Mouse (Mus musculus): Measurements from ENCODE around the gene Dppa5a. TPM values are rescaled to one million over a fixed set of nuclear protein-coding genes. Genes with fewer than 3 reads are reported as not detected.

Gene Dppa5a
- polyA plus RNA-seq, 1 experiment from 2014 or later: not detected

GRCm38 (mm10) chr9:78386947-78387346 is 19.0 kb upstream of the Dppa5a start:
- no peak overlapping the region for H3K27ac ChIP-seq (ENCODE audit: low read depth, low read length)
- WGBS: 86% methylated on average over 7 of the region's 7 CpGs
- H3K9ac ChIP-seq (ENCODE audit: low read depth, low read length): no peak overlapping the region
- no peaks in the 10 kb centered on the region for H3K27me3 ChIP-seq (ENCODE audit: control insufficient read depth, insufficient read depth, low read length)
- H3K4me3 ChIP-seq (ENCODE audit: low read length): no peak overlapping the region
- H3K36me3 ChIP-seq (ENCODE audit: control insufficient read depth, insufficient read depth, low read length): no peaks in the 10 kb centered on the region
- H3K4me2 ChIP-seq (replicated peaks; ENCODE audit: low read depth, low read length): no peak overlapping the region
- no peak for ATAC-seq (ENCODE audit: low FRiP score, low TSS enrichment)
- no peaks in the 10 kb centered on the region for H3K4me1 ChIP-seq (ENCODE audit: control insufficient read depth, insufficient read depth, low read length)
- H3K9me3 ChIP-seq (ENCODE audit: control insufficient read depth, low read length): no peaks in the 10 kb centered on the region

- no peak overlapping the region for H3K9ac ChIP-seq (ENCODE audit: low read depth, low read length)
- H3K27me3 ChIP-seq (ENCODE audit: control insufficient read depth, insufficient read depth, low read length): no peaks in the 10 kb centered on the region
- H3K4me1 ChIP-seq (ENCODE audit: control insufficient read depth, insufficient read depth, low read length): no peaks in the 10 kb centered on the region
- H3K27ac ChIP-seq (ENCODE audit: low read depth, low read length): no peak overlapping the region
- no peaks in the 10 kb centered on the region for H3K36me3 ChIP-seq (ENCODE audit: control insufficient read depth, insufficient read depth, low read length)
- H3K4me2 ChIP-seq (replicated peaks; ENCODE audit: low read depth, low read length): no peak overlapping the region
- ATAC-seq (ENCODE audit: low FRiP score, low TSS enrichment): no peak
- H3K4me3 ChIP-seq (ENCODE audit: low read length): no peak overlapping the region
- WGBS: 44% methylated on average over 3 of the region's 3 CpGs
- no peaks in the 10 kb centered on the region for H3K9me3 ChIP-seq (ENCODE audit: control insufficient read depth, low read length)
Observed at GRCm38 (mm10) chr9:78385893-78386292, 17.9 kb upstream of the Dppa5a start.

GRCm38 (mm10) chr9:78378113-78378785 is 10.3 kb upstream of the Dppa5a start, which contains the start of gene Ooep:
Gene Ooep (minus strand): TSS chr9:78378725.
- 4% methylated on average over 21 of the region's 23 CpGs for WGBS
- Histone ChIP-seq H3K4me3 (ENCODE audit: low read length) (peak within 1 kb of the TSS; percentile 32), H3K4me2 (replicated peaks; ENCODE audit: low read depth, low read length) (peak within 1 kb of the TSS; percentile 51), H3K27me3 (ENCODE audit: control insufficient read depth, insufficient read depth, low read length) (peaks cover 8% of the 10 kb centered on the region; the same call in 1 of the 2 replicates), H3K9me3 (ENCODE audit: control insufficient read depth, low read length) (no peaks in the 10 kb centered on the region), H3K9ac (ENCODE audit: low read depth, low read length) (peak within 1 kb of the TSS; percentile 52; the same call in 1 of the 2 replicates), H3K27ac (ENCODE audit: low read depth, low read length) (no peak within 1 kb of the TSS), H3K36me3 (ENCODE audit: control insufficient read depth, insufficient read depth, low read length) (no peaks in the 10 kb centered on the region), H3K4me1 (ENCODE audit: control insufficient read depth, insufficient read depth, low read length) (peaks cover 12% of the 10 kb centered on the region)
- ATAC-seq (ENCODE audit: low FRiP score, low TSS enrichment): peak; percentile 81

- 37% methylated on average over 8 of the region's 8 CpGs for WGBS
- Histone ChIP-seq H3K4me3 (ENCODE audit: low read length) (no peak overlapping the region; the same call in 1 of the 2 replicates), H3K9ac (ENCODE audit: low read depth, low read length) (no peak overlapping the region), H3K36me3 (ENCODE audit: control insufficient read depth, insufficient read depth, low read length) (no peaks in the 10 kb centered on the region), H3K27ac (ENCODE audit: low read depth, low read length) (no peak overlapping the region), H3K27me3 (ENCODE audit: control insufficient read depth, insufficient read depth, low read length) (peaks cover 8% of the 10 kb centered on the region; the same call in 1 of the 2 replicates), H3K4me1 (ENCODE audit: control insufficient read depth, insufficient read depth, low read length) (peaks cover 12% of the 10 kb centered on the region), H3K4me2 (replicated peaks; ENCODE audit: low read depth, low read length) (peak overlapping the region; percentile 51; the same call in 1 of the 2 replicates), H3K9me3 (ENCODE audit: control insufficient read depth, low read length) (no peaks in the 10 kb centered on the region)
- ATAC-seq (ENCODE audit: low FRiP score, low TSS enrichment): no peak
Observed at GRCm38 (mm10) chr9:78377546-78377945, 9.6 kb upstream of the Dppa5a start.

GRCm38 (mm10) chr9:78375486-78375885 is 7.5 kb upstream of the Dppa5a start:
- ATAC-seq (ENCODE audit: low FRiP score, low TSS enrichment): no peak
- peaks cover 8% of the 10 kb centered on the region; the same call in 1 of the 2 replicates for H3K27me3 ChIP-seq (ENCODE audit: control insufficient read depth, insufficient read depth, low read length)
- no peak overlapping the region for H3K9ac ChIP-seq (ENCODE audit: low read depth, low read length)
- H3K9me3 ChIP-seq (ENCODE audit: control insufficient read depth, low read length): no peaks in the 10 kb centered on the region
- no peak overlapping the region for H3K27ac ChIP-seq (ENCODE audit: low read depth, low read length)
- H3K36me3 ChIP-seq (ENCODE audit: control insufficient read depth, insufficient read depth, low read length): no peaks in the 10 kb centered on the region
- no peak overlapping the region for H3K4me2 ChIP-seq (replicated peaks; ENCODE audit: low read depth, low read length)
- H3K4me3 ChIP-seq (ENCODE audit: low read length): no peak overlapping the region
- H3K4me1 ChIP-seq (ENCODE audit: control insufficient read depth, insufficient read depth, low read length): peaks cover 12% of the 10 kb centered on the region
- WGBS: 79% methylated on average over 4 of the region's 4 CpGs

- Histone ChIP-seq H3K27me3 (ENCODE audit: control insufficient read depth, insufficient read depth, low read length) (peaks cover 8% of the 10 kb centered on the region; the same call in 1 of the 2 replicates), H3K4me3 (ENCODE audit: low read length) (no peak overlapping the region), H3K4me2 (replicated peaks; ENCODE audit: low read depth, low read length) (no peak overlapping the region), H3K36me3 (ENCODE audit: control insufficient read depth, insufficient read depth, low read length) (no peaks in the 10 kb centered on the region), H3K4me1 (ENCODE audit: control insufficient read depth, insufficient read depth, low read length) (peaks cover 12% of the 10 kb centered on the region), H3K9ac (ENCODE audit: low read depth, low read length) (no peak overlapping the region), H3K27ac (ENCODE audit: low read depth, low read length) (no peak overlapping the region), H3K9me3 (ENCODE audit: control insufficient read depth, low read length) (no peaks in the 10 kb centered on the region)
- no peak for ATAC-seq (ENCODE audit: low FRiP score, low TSS enrichment)
- 67% methylated on average over 1 of the region's 1 CpGs for WGBS
Observed at GRCm38 (mm10) chr9:78374885-78375389, 7.0 kb upstream of the Dppa5a start.

- H3K27me3 ChIP-seq (ENCODE audit: control insufficient read depth, insufficient read depth, low read length): peaks cover 8% of the 10 kb centered on the region; the same call in 1 of the 2 replicates
- H3K4me1 ChIP-seq (ENCODE audit: control insufficient read depth, insufficient read depth, low read length): peaks cover 12% of the 10 kb centered on the region
- no peak overlapping the region for H3K4me2 ChIP-seq (replicated peaks; ENCODE audit: low read depth, low read length)
- WGBS: 34% methylated on average over 5 of the region's 5 CpGs
- no peaks in the 10 kb centered on the region for H3K9me3 ChIP-seq (ENCODE audit: control insufficient read depth, low read length)
- no peak overlapping the region for H3K9ac ChIP-seq (ENCODE audit: low read depth, low read length)
- no peak overlapping the region for H3K27ac ChIP-seq (ENCODE audit: low read depth, low read length)
- H3K36me3 ChIP-seq (ENCODE audit: control insufficient read depth, insufficient read depth, low read length): no peaks in the 10 kb centered on the region
- no peak overlapping the region for H3K4me3 ChIP-seq (ENCODE audit: low read length)
- no peak for ATAC-seq (ENCODE audit: low FRiP score, low TSS enrichment)
Observed at GRCm38 (mm10) chr9:78374397-78374796, 6.4 kb upstream of the Dppa5a start.

- Histone ChIP-seq H3K9me3 (ENCODE audit: control insufficient read depth, low read length) (no peaks in the 10 kb centered on the region), H3K4me2 (replicated peaks; ENCODE audit: low read depth, low read length) (no peak overlapping the region), H3K9ac (ENCODE audit: low read depth, low read length) (no peak overlapping the region), H3K36me3 (ENCODE audit: control insufficient read depth, insufficient read depth, low read length) (no peaks in the 10 kb centered on the region), H3K4me1 (ENCODE audit: control insufficient read depth, insufficient read depth, low read length) (peaks cover 5% of the 10 kb centered on the region; the same call in 1 of the 2 replicates), H3K27me3 (ENCODE audit: control insufficient read depth, insufficient read depth, low read length) (no peaks in the 10 kb centered on the region), H3K27ac (ENCODE audit: low read depth, low read length) (no peak overlapping the region), H3K4me3 (ENCODE audit: low read length) (no peak overlapping the region)
- ATAC-seq (ENCODE audit: low FRiP score, low TSS enrichment): no peak
- 80% methylated on average over 10 of the region's 10 CpGs for WGBS
Observed at GRCm38 (mm10) chr9:78372827-78373504, 5.0 kb upstream of the Dppa5a start.

GRCm38 (mm10) chr9:78371441-78371840 is 3.5 kb upstream of the Dppa5a start:
- Histone ChIP-seq H3K36me3 (ENCODE audit: control insufficient read depth, insufficient read depth, low read length) (no peaks in the 10 kb centered on the region), H3K4me2 (replicated peaks; ENCODE audit: low read depth, low read length) (no peak overlapping the region), H3K27me3 (ENCODE audit: control insufficient read depth, insufficient read depth, low read length) (no peaks in the 10 kb centered on the region), H3K9ac (ENCODE audit: low read depth, low read length) (no peak overlapping the region), H3K27ac (ENCODE audit: low read depth, low read length) (no peak overlapping the region), H3K4me3 (ENCODE audit: low read length) (no peak overlapping the region), H3K9me3 (ENCODE audit: control insufficient read depth, low read length) (no peaks in the 10 kb centered on the region), H3K4me1 (ENCODE audit: control insufficient read depth, insufficient read depth, low read length) (no peaks in the 10 kb centered on the region)
- WGBS: 96% methylated on average over 3 of the region's 3 CpGs
- no peak for ATAC-seq (ENCODE audit: low FRiP score, low TSS enrichment)
